Mouse (Mus musculus): ENCODE data around the gene 1700049E17Rik2.
"Not testable (repeated sequence)": the region's sequence is repeated elsewhere in the genome, so short reads cannot be mapped to it uniquely, and the experiment has no call there.

Gene 1700049E17Rik2

DNA sequence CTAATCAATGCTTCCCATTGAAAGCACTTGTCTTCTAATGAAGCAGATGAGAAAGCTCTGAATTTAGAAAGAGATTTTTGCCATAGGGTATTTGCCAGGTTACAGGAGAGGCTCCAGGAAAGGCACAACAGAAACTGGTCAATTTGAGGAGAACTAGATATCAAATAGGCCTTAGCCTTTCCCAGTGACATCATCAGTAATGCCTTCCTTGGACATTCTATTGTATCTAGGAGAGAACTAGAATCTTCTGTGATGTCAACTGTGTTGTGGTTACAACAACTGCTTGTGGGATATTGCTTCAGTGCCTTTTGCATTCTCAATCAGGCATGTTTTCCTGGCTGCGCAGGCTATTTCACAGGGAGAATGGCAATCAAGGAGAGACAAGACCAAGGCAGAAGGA lies at the start of gene 1700049E17Rik2:
Gene 1700049E17Rik2, plus strand, starts transcription at position 301 of the 400 bp plus-strand sequence.
- DNase-seq (ENCODE audit: low read depth) = not testable (repeated sequence)

DNA sequence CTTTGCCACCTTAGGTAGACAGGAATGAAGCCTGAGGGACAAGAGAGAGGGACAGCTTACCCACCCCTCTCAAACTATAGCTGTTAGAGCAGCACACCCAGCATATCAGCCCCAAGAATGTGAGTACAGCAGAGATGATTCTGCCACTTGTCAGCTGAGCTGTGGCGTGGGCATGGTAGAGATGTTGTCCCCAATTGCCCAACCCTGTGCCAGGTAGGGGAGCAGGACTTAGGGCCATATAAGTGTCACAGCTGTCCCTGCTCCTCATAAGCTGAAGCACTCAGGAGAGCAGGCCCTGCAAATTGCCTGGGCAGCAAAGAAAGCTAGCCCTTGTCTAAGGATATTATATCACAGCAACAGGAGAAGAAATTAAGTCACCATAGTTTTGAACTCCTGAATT lies 48.3 kb upstream of the 1700049E17Rik2 start:
- DNase-seq (ENCODE audit: low read depth) = not testable (repeated sequence)

DNA sequence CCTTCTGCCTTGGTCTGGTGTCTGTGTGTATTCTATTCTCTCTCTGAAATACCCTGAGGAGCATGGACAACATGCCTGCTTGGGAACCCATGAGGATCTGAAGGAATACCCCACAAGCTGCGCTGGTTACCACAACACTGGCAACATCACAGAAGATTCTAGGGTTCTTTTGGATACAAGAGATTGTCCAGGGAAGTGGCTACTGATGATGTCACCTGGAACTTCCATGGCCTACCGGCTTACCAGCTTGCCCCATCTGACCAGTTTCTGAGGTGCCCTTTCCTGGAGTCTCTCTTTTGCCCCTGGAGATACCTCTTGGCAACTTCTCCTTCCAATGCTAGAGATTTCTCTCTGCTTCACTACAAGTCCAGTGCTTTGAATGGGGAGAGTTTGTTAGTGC lies 17.5 kb upstream of the 1700049E17Rik2 start, which contains the start of gene Gm7970:
Gene Gm7970, minus strand, starts transcription at position 101 of the 400 bp plus-strand sequence.
- not testable (repeated sequence) for DNase-seq (ENCODE audit: low read depth)

GRCm38 (mm10) chr14:41586346-41586745 lies 13.3 kb downstream of the 1700049E17Rik2 start:
- not testable (repeated sequence) for DNase-seq (ENCODE audit: low read depth)

- DNase-seq (ENCODE audit: low read depth) = not testable (repeated sequence)
These were observed 27.9 kb downstream of the 1700049E17Rik2 start for GRCm38 (mm10) chr14:41600935-41601334.

GRCm38 (mm10) chr14:41610690-41611089 lies 37.7 kb downstream of the 1700049E17Rik2 start:
- not testable (repeated sequence) for DNase-seq (ENCODE audit: low read depth)

DNA sequence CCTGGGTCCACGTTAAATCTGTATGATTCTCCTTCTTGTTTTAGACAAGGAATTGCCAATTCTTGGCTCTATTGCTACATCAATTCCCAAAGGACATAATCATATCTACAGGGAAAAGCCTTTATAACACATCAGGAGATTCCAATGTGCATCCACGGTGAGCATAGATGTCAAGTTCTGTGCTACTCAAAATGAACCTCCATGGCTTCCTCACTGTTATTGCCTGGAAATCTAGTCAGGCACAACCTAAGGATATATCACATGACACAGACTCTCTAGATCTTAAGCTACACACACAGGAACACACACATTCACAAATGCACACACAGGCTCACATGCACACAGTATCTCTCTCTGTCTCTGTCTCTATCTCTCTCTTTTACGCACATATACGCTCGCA lies 49.5 kb downstream of the 1700049E17Rik2 start:
- not testable (repeated sequence) for DNase-seq (ENCODE audit: low read depth)

DNA sequence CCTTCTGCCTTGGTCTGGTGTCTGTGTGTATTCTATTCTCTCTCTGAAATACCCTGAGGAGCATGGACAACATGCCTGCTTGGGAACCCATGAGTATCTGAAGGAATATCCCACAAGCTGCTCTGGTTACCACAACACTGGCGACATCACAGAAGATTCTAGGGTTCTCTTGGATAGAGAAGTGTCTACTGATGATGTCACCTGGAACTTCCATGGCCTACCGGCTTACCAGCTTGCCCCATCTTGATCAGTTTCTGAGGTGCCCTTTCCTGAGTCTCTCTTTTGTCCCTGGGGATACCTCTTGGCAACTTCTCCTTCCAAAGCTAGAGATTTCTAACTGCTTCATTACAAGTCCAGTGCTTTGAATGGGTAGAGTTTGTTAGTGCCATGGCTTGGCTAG lies 51.5 kb downstream of the 1700049E17Rik2 start, which contains the start of gene Gm3072:
Gene Gm3072, minus strand, starts transcription at position 101 of the 400 bp plus-strand sequence.
- not testable (repeated sequence) for DNase-seq (ENCODE audit: low read depth)

GRCm38 (mm10) chr14:41630144-41630543 lies 57.1 kb downstream of the 1700049E17Rik2 start:
- not testable (repeated sequence) for DNase-seq (ENCODE audit: low read depth)
